Mouse (Mus musculus): ENCODE results near the gene F13a1. TPM values are rescaled to one million over a fixed set of nuclear protein-coding genes. Genes with fewer than 3 reads are reported as not detected.
A peak's percentile ranks its signal among the peaks of the same experiment; 100 is the strongest.

The F13a1 gene
- 1 to 10 TPM; 2.6 to 3.2 (median 3.0) TPM for total RNA-seq (2022)

GRCm38 (mm10) chr13:37050126-37050525 lies at the start of gene F13a1:
TSS of gene F13a1 (minus strand) at chr13:37050244.
- DNase-seq (ENCODE audit: low spot score in 2 of 2), result no peak

GRCm38 (mm10) chr13:37091620-37092019 lies 41.6 kb upstream of the F13a1 start:
- no peak for DNase-seq (ENCODE audit: low spot score in 2 of 2)

GRCm38 (mm10) chr13:37089104-37089503 lies 39.1 kb upstream of the F13a1 start:
- no peak for DNase-seq (ENCODE audit: low spot score in 2 of 2)

- peak; percentile 13 to 20 for DNase-seq (ENCODE audit: low spot score in 2 of 2)
Observed at GRCm38 (mm10) chr13:37081506-37082241, 31.6 kb upstream of the F13a1 start.

GRCm38 (mm10) chr13:37071390-37071789 lies 21.3 kb upstream of the F13a1 start:
- no peak for DNase-seq (ENCODE audit: low spot score in 2 of 2)

GRCm38 (mm10) chr13:37070824-37071223 lies 20.8 kb upstream of the F13a1 start:
- no peak for DNase-seq (ENCODE audit: low spot score in 2 of 2)

GRCm38 (mm10) chr13:37060810-37061209 lies 10.8 kb upstream of the F13a1 start:
- DNase-seq (ENCODE audit: low spot score in 2 of 2), result no peak

- DNase-seq (ENCODE audit: low spot score in 2 of 2), result no peak
Observed at GRCm38 (mm10) chr13:37056662-37057061, 6.6 kb upstream of the F13a1 start.

- DNase-seq (ENCODE audit: low spot score in 2 of 2), result no peak
Observed at GRCm38 (mm10) chr13:37049631-37050030, 413 bp downstream of the F13a1 start.

- no peak for DNase-seq (ENCODE audit: low spot score in 2 of 2)
Observed at GRCm38 (mm10) chr13:37049018-37049417, 1.0 kb downstream of the F13a1 start.

- no peak for DNase-seq (ENCODE audit: low spot score in 2 of 2)
Observed at GRCm38 (mm10) chr13:37045005-37045404, 5.0 kb downstream of the F13a1 start.

GRCm38 (mm10) chr13:37034745-37035144 lies 15.3 kb downstream of the F13a1 start:
- no peak for DNase-seq (ENCODE audit: low spot score in 2 of 2)

GRCm38 (mm10) chr13:37025996-37026579 lies 24.0 kb downstream of the F13a1 start:
- DNase-seq (ENCODE audit: low spot score in 2 of 2), result no peak

GRCm38 (mm10) chr13:37021575-37021974 lies 28.5 kb downstream of the F13a1 start:
- DNase-seq (ENCODE audit: low spot score in 2 of 2), result no peak

- peak in 1 of 2 experiments; percentile 5 for DNase-seq (ENCODE audit: low spot score in 2 of 2)
Observed at GRCm38 (mm10) chr13:37010771-37011170, 39.3 kb downstream of the F13a1 start.

GRCm38 (mm10) chr13:37006224-37006623 lies 43.8 kb downstream of the F13a1 start:
- no peak for DNase-seq (ENCODE audit: low spot score in 2 of 2)

GRCm38 (mm10) chr13:36999210-36999705 lies 50.8 kb downstream of the F13a1 start:
- no peak for DNase-seq (ENCODE audit: low spot score in 2 of 2)

- DNase-seq (ENCODE audit: low spot score in 2 of 2), result no peak
Observed at GRCm38 (mm10) chr13:36993593-36993992, 56.5 kb downstream of the F13a1 start.

GRCm38 (mm10) chr13:36988392-36988791 lies 61.7 kb downstream of the F13a1 start:
- DNase-seq (ENCODE audit: low spot score in 2 of 2), result no peak

- DNase-seq (ENCODE audit: low spot score in 2 of 2), result no peak
Observed at GRCm38 (mm10) chr13:36973016-36973415, 77.0 kb downstream of the F13a1 start.

GRCm38 (mm10) chr13:36972226-36972625 lies 77.8 kb downstream of the F13a1 start:
- DNase-seq (ENCODE audit: low spot score in 2 of 2), result no peak

- no peak for DNase-seq (ENCODE audit: low spot score in 2 of 2)
Observed at GRCm38 (mm10) chr13:36962926-36963325, 87.1 kb downstream of the F13a1 start.

- DNase-seq (ENCODE audit: low spot score in 2 of 2), result peak; percentile 33 to 37
Observed at GRCm38 (mm10) chr13:36958996-36959395, 91.0 kb downstream of the F13a1 start.
